Mouse (Mus musculus) cerebellum, postnatal 4 days (tissue): ENCODE data around the gene Tnn.

Experiments used
- DNase-seq, 2 experiments: peaks; one replicate each; pipeline ENCODE4 v3.0.0; 2022; ENCODE audit warnings: low spot score in 2 of 2, mixed read lengths in 1 of 2

Gene Tnn

GRCm38 (mm10) chr1:160044237-160045021 is 109.0 kb downstream of the Tnn start, which contains the start of gene 4930523C07Rik:
Gene 4930523C07Rik (plus strand): TSS chr1:160044382.
- DNase-seq: peak in 1 of 2 experiments; percentile 8

DNA sequence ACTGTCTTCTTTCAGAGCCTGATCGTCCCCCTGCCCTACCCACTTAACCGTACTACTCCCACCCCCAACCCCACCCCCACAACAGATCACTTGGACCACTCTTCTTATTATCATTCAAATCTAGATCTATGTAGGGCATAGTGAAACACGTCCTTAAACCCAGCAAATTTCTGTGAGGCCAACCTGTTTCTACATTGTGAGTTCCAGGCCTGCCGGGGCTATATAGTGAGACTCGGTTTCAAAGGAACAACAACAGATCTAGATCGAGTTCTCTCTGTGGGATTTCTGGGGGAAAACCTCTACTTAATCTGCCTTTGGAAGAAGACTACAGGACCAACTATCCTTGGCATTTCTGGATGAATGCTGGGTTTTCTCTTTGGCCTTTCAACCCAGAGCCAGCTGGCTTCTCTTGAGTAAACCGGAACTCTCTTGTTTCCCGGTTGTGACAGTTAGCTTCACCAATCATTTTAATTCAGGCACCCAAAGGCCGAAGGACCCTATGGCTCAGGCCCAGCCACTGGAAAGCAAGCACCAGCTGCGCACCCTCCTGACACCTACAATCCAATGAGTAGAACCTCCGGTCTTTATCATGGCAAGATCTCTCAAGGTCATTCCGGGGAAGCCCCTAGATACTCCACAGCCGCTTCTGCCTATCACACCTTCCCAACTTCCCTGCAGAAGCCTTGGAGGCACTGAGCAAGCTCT is 110.0 kb downstream of the Tnn start:
- no peak for DNase-seq

DNA sequence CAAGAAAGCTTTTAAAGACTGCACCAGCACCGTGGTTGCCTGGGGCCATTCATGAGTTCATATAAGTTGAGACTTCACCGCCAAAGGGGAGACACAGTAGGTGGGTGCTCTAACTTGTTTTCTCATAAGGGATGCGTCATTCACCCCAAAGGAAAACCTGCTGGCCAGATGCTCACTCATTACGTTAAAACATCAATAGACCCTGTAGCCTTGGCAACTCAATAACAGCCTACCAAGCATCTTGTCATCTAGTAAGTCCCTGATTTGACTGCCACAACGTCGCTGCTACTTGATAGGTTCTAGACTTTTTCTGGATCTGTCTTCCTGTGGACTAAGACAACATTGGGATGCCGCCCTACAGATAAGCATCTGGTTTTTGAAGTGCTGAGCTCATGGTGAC is 111.0 kb downstream of the Tnn start:
- DNase-seq: no peak

DNA sequence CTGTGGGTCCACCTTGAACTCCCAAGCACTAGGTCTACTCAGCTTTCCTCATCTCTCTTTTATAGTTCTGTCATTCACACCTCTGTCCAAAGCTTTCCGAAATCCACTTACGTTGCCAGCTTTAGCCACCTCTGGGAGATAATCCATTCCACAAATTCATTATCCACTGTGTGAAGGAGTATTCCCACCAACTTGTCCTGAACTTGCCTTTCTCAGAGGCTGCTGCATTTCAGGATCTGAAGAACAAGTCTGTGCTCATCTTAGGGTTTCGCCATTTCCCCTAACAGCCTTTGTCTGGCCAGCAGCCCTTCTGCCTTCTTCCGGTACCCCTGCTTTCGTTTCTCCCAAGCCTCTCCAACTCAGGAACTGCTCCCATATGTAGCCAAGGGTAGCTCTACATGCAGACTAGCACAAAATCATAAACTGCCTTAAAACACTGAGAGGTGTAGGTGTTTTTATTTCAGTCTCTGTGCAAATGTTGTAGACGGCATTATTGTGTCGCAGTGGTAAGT is 112.1 kb downstream of the Tnn start:
- DNase-seq: no peak

DNA sequence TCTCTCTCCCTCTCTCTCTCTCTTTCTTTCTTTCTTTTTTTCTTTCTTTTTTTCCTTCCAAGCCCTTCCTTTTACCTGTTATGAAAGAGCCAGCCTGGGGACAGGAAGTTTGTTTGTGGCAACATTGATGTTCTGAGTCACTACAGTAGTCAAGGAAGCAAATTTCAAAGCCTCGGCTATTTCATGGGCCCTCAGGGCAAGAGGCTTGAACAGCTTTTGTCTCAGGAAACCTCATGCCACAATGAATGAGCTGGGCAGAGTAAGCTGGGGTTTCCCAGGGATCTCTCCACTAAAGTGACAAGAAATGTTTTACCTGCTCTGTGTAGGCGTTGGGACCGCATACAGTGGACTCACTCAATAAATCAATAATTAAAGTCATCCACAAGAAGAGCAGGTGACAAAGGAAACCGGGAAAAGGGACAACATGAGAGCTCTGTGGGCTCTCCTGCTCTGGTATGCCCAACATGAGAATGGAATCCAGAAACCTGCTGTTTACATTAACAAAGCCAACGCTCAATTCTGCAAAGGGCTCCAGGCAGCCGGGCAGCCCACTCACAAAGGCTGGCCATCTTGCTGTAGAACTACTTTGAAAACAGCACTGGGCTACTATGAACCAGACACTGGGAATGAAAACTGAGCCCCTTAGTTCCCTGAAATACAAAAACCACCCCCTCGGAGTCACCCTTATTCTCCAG is 113.3 kb downstream of the Tnn start:
- DNase-seq: no peak

- DNase-seq: no peak
These were observed 116.3 kb downstream of the Tnn start for GRCm38 (mm10) chr1:160036996-160037521.

GRCm38 (mm10) chr1:160035561-160035960 is 117.8 kb downstream of the Tnn start:
- DNase-seq: no peak
